In genomic region chr14:75256521-75256920, GRCm38 (mm10) we compare ENCODE assay signal across 7 mouse cellular contexts. TPM values are rescaled to one million over a fixed set of nuclear protein-coding genes. Genes with fewer than 3 reads are reported as not detected.
A peak's percentile ranks its signal among the peaks of the same experiment; 100 is the strongest.
DNase-seq lines count a peak whose midpoint lies in the region; ATAC-seq lines count a peak whose summit lies in the region.

No protein-coding gene starts in this region.

- intact Hi-C loops in left cerebral cortex, postnatal 4 days (cut with DNase I) = no loop called here
- intact Hi-C loops in left cerebral cortex, postnatal 14 days (cut with DNase I) = no loop called here
- intact Hi-C loops in heart, postnatal 36 days (cut with DNase I) = loop anchor here (10.0 kb wide), 1 partner anchor 388 kb away; the partner anchor contains the start of gene Erich6b

- DNase-seq in left cerebral cortex, postnatal 4 days = peak; percentile 6
- DNase-seq in left cerebral cortex, postnatal 14 days (ENCODE audit: low spot score in 2 of 2) = no peak
- DNase-seq in ZHBTc4 (ENCODE audit: low read depth, low spot score) = peak; percentile 2
- DNase-seq in retina, embryonic 14.5 days (ENCODE audit: low spot score) = peak; percentile 43
- no peak for DNase-seq in cerebellum, adult 8-10 months
- no peak for DNase-seq in heart, postnatal 36 days

- 0 out of 2 replicates have a peak, but pooled peaks have one; percentile 69 for ATAC-seq in erythroblast, adult 5-6 weeks (replicated peaks; ENCODE audit: low FRiP score, poor library complexity, severe bottlenecking)

RNA-seq across cellular contexts. Expression of gene Cpb2, which starts 14.4 kb away (rescaled TPM):
- not detected for total RNA-seq in left cerebral cortex, postnatal 4 days (2021)
- total RNA-seq in left cerebral cortex, postnatal 14 days (2021) = not detected
- not detected in 2 replicates for total RNA-seq in erythroblast, adult 5-6 weeks (2015; ENCODE audit: low replicate concordance)
- total RNA-seq in erythroblast, adult 5-6 weeks (2017; ENCODE audit: low replicate concordance) = not detected in 2 replicates
- total RNA-seq in heart, postnatal 36 days (2021) = not detected

RNA-seq across cellular contexts. Expression of gene Zc3h13, which starts 27.7 kb away (rescaled TPM):
- total RNA-seq in left cerebral cortex, postnatal 4 days (2021) = 10 to 100 TPM; 57.0 to 66.0 TPM
- 10 to 100 TPM; 52.1 to 55.3 TPM for total RNA-seq in left cerebral cortex, postnatal 14 days (2021)
- 8.6 and 21.3 TPM in 2 replicates for total RNA-seq in erythroblast, adult 5-6 weeks (2015; ENCODE audit: low replicate concordance)
- 15.9 and 16.7 TPM in 2 replicates for total RNA-seq in erythroblast, adult 5-6 weeks (2017; ENCODE audit: low replicate concordance)
- 10 to 100 TPM; 24.9 to 27.7 TPM for total RNA-seq in heart, postnatal 36 days (2021)

Comparison
In these comparisons a context has a peak if more than half of its experiments do, and no peak if none do; other contexts are left out.
1. DNase-seq: peak in left cerebral cortex, postnatal 4 days (single experiment), ZHBTc4 (single experiment) and retina, embryonic 14.5 days (single experiment); none in left cerebral cortex, postnatal 14 days (0 of 2), cerebellum, adult 8-10 months (single experiment) and heart, postnatal 36 days (0 of 2).